Mouse (Mus musculus) lung, embryonic 15.5 days (tissue): ENCODE results near the gene Ppm1g. TPM values are rescaled to one million over a fixed set of nuclear protein-coding genes. Genes with fewer than 3 reads are reported as not detected.

Experiments used
- ATAC-seq: fragments of 200-750 bp; cut with Nextera tagmentation; 2 replicates; pipeline ENCODE4 v1.8.0; 2017; ENCODE audit warnings: moderate number of reproducible peaks, borderline replicate concordance; ENCODE audit not compliant: low FRiP score, low TSS enrichment; ENCODE audit errors: extremely low read depth
- H3K27ac ChIP-seq: fragments of 300-500 bp; sonication (generic); 2 replicates; pipeline ENCODE4 v1.5.1; 2015; ENCODE audit warnings: moderate library complexity, mild to moderate bottlenecking, inconsistent platforms
- H3K27me3 ChIP-seq: fragments of 300-500 bp; sonication (generic); 2 replicates; pipeline ENCODE4 v1.6.1; 2015; ENCODE audit warnings: inconsistent platforms
- H3K36me3 ChIP-seq: fragments of 300-500 bp; sonication (generic); 2 replicates; pipeline ENCODE4 v1.6.1; 2015; ENCODE audit warnings: inconsistent platforms
- H3K4me1 ChIP-seq: fragments of 300-500 bp; sonication (generic); 2 replicates; pipeline ENCODE4 v1.6.1; 2015; ENCODE audit warnings: inconsistent platforms
- H3K4me2 ChIP-seq: fragments of 300-500 bp; sonication (generic); 2 replicates; pipeline ENCODE4 v1.6.1; 2015; ENCODE audit warnings: inconsistent platforms, mild to moderate bottlenecking, moderate library complexity
- H3K4me3 ChIP-seq: fragments of 300-500 bp; sonication (generic); 2 replicates; pipeline ENCODE4 v1.5.1; 2015; ENCODE audit warnings: mild to moderate bottlenecking, inconsistent platforms
- H3K9ac ChIP-seq: fragments of 300-500 bp; sonication (generic); 2 replicates; pipeline ENCODE4 v1.6.1; 2015; ENCODE audit warnings: inconsistent platforms
- H3K9me3 ChIP-seq: fragments of 300-500 bp; sonication (generic); 2 replicates; pipeline ENCODE4 v1.6.1; 2016; ENCODE audit warnings: inconsistent platforms
- WGBS: fragments of 180-500 bp; shearing (Covaris S2); methylation state at CpG from one replicate; pipeline ENCODE4 v1.1.7; 2015; 5-methylcytosine and 5-hydroxymethylcytosine counted together
- polyA plus RNA-seq: library from polyadenylated mRNA; unstranded; fragments of >200 nt; fragmentation: Nextera tagmentation; extraction: Ambion mirVana; gene quantifications from 2 replicates; pipeline ENCODE4 v1.2.1, GENCODE M21; 2015

Ppm1g gene
- polyA plus RNA-seq, 1 experiment from 2014 or later: 144 TPM

- H3K4me1 ChIP-seq: peaks cover 4% of the 10 kb centered on the region; the same call in 1 of the 2 replicates
- no peak overlapping the region for H3K9ac ChIP-seq
- no peak overlapping the region for H3K4me3 ChIP-seq
- no peak for ATAC-seq
- H3K36me3 ChIP-seq: peaks cover 23% of the 10 kb centered on the region
- WGBS: 43% methylated on average over 4 of the region's 4 CpGs
- no peaks in the 10 kb centered on the region for H3K9me3 ChIP-seq
- no peak overlapping the region for H3K4me2 ChIP-seq
- H3K27ac ChIP-seq: no peak overlapping the region
- H3K27me3 ChIP-seq: no peaks in the 10 kb centered on the region
These were observed 36.8 kb downstream of the Ppm1g start for GRCm38 (mm10) chr5:31183678-31184077.

GRCm38 (mm10) chr5:31181183-31181770, 39.2 kb downstream of the Ppm1g start:
- ATAC-seq: no peak
- Histone ChIP-seq H3K9me3 (no peaks in the 10 kb centered on the region), H3K4me1 (peaks cover 10% of the 10 kb centered on the region; the same call in 1 of the 2 replicates), H3K4me2 (no peak overlapping the region), H3K9ac (no peak overlapping the region), H3K27me3 (no peaks in the 10 kb centered on the region), H3K27ac (no peak overlapping the region), H3K4me3 (no peak overlapping the region), H3K36me3 (no peaks in the 10 kb centered on the region)
- 91% methylated on average over 9 of the region's 9 CpGs for WGBS

GRCm38 (mm10) chr5:31179766-31180630, 40.5 kb downstream of the Ppm1g start, which contains the start of the genes Gm29609 and Gtf3c2:
Gm29609 (minus strand) TSS chr5:31179911.
Gtf3c2 (minus strand) TSS chr5:31180144.
- Histone ChIP-seq H3K4me1 (peaks cover 10% of the 10 kb centered on the region; the same call in 1 of the 2 replicates), H3K9ac (peak within 1 kb of the TSS; percentile 67), H3K4me2 (peak within 1 kb of the TSS; percentile 83), H3K9me3 (no peaks in the 10 kb centered on the region), H3K4me3 (peak within 1 kb of the TSS; percentile 81), H3K36me3 (no peaks in the 10 kb centered on the region), H3K27ac (peak within 1 kb of the TSS; percentile 99), H3K27me3 (no peaks in the 10 kb centered on the region)
- under 1% methylated on average over 59 of the region's 59 CpGs for WGBS
- ATAC-seq: peak; percentile 99

DNA sequence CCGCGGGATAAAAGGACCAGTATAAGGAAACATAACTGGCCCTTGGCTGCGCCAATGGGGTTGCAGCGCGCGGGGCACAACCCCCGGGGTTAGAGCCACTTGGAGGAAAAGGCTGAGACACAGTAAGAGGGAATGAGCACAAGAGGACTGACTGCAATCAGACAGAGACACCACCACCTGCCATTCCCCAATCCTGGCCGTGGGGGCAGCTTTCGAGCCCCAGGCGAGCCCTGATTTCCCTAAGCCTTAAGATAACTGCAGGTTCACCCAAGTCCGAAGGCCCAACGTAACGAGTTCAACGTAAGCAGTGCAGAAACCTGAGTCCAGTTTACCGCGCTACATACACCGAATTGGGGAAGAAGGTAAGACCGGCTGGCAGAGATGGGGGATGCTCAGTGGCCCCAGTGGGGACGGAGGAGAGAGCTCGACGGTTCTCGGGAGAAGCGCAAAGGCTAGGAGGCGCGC, 41.2 kb downstream of the Ppm1g start:
- Histone ChIP-seq H3K4me2 (peak overlapping the region; percentile 83), H3K27me3 (no peaks in the 10 kb centered on the region), H3K36me3 (peaks cover 3% of the 10 kb centered on the region; the same call in 1 of the 2 replicates), H3K9ac (peak overlapping the region; percentile 67), H3K9me3 (no peaks in the 10 kb centered on the region), H3K4me3 (peak overlapping the region; percentile 81), H3K4me1 (peaks cover 10% of the 10 kb centered on the region; the same call in 1 of the 2 replicates), H3K27ac (peak overlapping the region; percentile 99)
- ATAC-seq: peak; percentile 52
- WGBS: under 1% methylated on average over 25 of the region's 25 CpGs

DNA sequence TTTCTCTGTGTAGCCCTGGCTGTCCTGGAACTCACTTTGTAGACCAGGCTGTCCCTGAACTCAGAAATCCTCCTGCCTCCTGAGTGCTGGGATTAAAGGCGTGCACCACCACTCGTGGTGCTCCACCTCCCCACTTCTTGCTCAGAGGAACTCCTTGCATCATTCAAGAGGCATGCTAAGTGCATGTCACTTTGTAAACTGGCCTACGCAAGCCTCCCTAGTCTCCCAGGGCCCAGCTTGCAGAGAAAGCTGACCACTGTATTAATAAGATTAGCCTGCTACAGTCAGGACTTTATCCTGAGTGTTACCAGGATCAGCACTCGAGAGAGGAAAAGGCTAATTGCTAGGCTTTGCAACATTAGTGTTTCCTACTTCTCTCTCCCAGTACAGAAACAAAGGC, 51.9 kb downstream of the Ppm1g start:
- H3K4me3 ChIP-seq: no peak overlapping the region
- no peak overlapping the region for H3K4me2 ChIP-seq
- no peaks in the 10 kb centered on the region for H3K4me1 ChIP-seq
- H3K27ac ChIP-seq: no peak overlapping the region
- no peaks in the 10 kb centered on the region for H3K9me3 ChIP-seq
- WGBS: 74% methylated on average over 4 of the region's 4 CpGs
- peaks cover 94% of the 10 kb centered on the region for H3K36me3 ChIP-seq
- H3K27me3 ChIP-seq: no peaks in the 10 kb centered on the region
- no peak for ATAC-seq
- H3K9ac ChIP-seq: no peak overlapping the region

DNA sequence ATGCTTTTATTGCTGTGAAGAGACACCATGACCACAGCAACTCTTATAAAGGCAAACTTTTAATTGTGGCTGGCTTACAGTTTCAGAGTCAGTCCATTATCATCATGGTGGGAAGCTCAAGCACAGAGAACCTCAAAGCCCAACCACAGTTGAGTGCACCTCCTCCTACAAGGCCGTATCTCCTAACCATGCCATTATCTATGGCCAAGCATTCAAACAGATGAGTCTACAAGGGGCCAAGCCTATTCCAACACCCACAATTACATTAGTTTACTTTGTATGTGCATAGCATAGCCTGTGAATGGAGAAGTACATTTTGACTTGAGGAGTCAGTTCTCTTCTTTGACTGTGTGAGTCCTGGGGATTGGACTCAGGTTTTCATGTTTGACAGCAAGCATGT, 55.6 kb downstream of the Ppm1g start:
- H3K4me1 ChIP-seq: no peaks in the 10 kb centered on the region
- H3K9ac ChIP-seq: no peak overlapping the region
- no peak overlapping the region for H3K27ac ChIP-seq
- ATAC-seq: no peak
- no peaks in the 10 kb centered on the region for H3K27me3 ChIP-seq
- H3K4me2 ChIP-seq: no peak overlapping the region
- H3K9me3 ChIP-seq: no peaks in the 10 kb centered on the region
- H3K36me3 ChIP-seq: peaks cover 89% of the 10 kb centered on the region
- no peak overlapping the region for H3K4me3 ChIP-seq
- WGBS: 85% methylated on average over 1 of the region's 1 CpGs

DNA sequence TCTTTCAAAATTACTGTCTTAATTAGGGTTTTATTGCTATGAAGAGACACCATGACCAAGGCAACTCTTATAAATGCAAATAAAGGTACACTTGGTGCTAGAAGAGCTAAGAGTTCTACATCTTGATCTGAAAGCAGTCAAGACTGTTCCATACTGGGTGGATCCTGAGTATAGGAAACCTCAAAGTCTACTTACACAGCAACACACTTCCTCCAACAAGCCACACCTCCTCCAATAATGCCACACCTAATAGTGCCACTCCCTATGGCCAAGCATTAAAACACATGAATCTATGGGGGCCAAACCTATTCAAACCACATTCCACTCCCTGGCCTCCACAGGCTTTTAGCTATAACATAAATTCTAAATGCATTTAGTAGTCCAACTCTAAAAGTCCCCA, 58.0 kb downstream of the Ppm1g start:
- H3K4me3 ChIP-seq: no peak overlapping the region
- H3K4me2 ChIP-seq: no peak overlapping the region
- no peaks in the 10 kb centered on the region for H3K4me1 ChIP-seq
- H3K27me3 ChIP-seq: no peaks in the 10 kb centered on the region
- no peak overlapping the region for H3K27ac ChIP-seq
- H3K36me3 ChIP-seq: peaks cover 89% of the 10 kb centered on the region
- H3K9ac ChIP-seq: no peak overlapping the region
- H3K9me3 ChIP-seq: no peaks in the 10 kb centered on the region
- ATAC-seq: no peak

DNA sequence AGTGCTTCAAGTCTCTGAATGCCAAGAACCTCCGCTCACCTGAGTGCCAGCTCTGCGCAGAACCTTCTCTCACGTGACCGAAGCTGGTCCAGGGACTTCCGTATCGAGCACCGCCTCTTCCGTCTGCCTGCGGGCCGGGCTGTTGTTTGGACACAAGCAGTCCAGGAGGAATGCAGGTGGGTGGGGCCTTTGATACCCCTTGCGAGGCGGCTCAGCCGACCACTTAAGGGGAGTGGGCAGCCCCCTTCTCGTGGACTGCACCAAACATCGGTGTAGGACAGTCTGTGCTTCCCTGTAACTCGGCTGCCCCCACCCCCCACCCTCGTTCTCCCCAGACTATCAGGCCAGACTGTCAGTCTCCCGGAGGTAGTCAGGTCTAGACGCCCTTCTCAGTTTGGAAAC, 66.3 kb downstream of the Ppm1g start, which contains the start of gene Mpv17:
Gene Mpv17 (minus strand): TSS at position 100 of the 402 bp plus-strand sequence.
- peaks cover 38% of the 10 kb centered on the region for H3K36me3 ChIP-seq
- peak within 1 kb of the TSS; percentile 78 for H3K27ac ChIP-seq
- peak; percentile 89 for ATAC-seq
- H3K27me3 ChIP-seq: no peaks in the 10 kb centered on the region
- under 1% methylated on average over 19 of the region's 19 CpGs for WGBS
- no peaks in the 10 kb centered on the region for H3K9me3 ChIP-seq
- H3K4me3 ChIP-seq: peak within 1 kb of the TSS; percentile 75
- H3K4me1 ChIP-seq: peaks cover 16% of the 10 kb centered on the region
- H3K4me2 ChIP-seq: peak within 1 kb of the TSS; percentile 86
- peak within 1 kb of the TSS; percentile 80 for H3K9ac ChIP-seq

DNA sequence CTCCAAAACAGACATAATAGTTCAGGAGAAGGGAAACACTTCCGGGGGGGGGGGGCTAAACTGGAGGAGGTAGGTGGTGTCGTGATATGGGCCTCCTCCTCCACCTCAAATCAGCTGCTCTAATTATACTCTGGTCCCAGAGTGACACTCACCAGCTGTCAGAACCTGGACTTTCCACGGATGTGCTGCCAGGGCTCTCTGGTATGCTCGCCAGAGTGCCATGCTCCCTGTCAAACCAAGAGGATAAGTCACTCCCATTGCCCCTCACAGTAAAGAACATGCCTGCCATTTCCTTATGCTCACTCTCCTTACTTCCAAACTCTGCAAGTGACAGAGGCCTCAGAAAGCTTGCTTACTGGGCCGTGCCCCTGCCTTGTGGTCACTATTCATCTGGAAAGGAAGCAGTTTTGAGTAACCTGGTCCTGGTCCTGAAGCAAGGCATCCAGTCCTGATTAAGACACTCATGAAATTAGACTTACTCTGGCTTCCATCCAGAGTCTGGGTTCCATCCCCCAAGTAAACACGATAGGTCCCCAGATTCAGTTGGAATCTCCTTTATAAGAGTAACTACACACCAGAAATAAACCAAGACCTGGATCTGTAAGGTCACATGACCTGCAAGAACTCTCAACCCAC, 66.9 kb downstream of the Ppm1g start:
- 31% methylated on average over 6 of the region's 6 CpGs for WGBS
- H3K36me3 ChIP-seq: peaks cover 33% of the 10 kb centered on the region
- H3K4me1 ChIP-seq: peaks cover 16% of the 10 kb centered on the region
- peak overlapping the region; percentile 86 for H3K4me2 ChIP-seq
- H3K9me3 ChIP-seq: no peaks in the 10 kb centered on the region
- peak; percentile 15; the same call in 1 of the 2 replicates for ATAC-seq
- peak overlapping the region; percentile 75 for H3K4me3 ChIP-seq
- H3K27ac ChIP-seq: peak overlapping the region; percentile 78; the same call in 1 of the 2 replicates
- peak overlapping the region; percentile 80 for H3K9ac ChIP-seq
- no peaks in the 10 kb centered on the region for H3K27me3 ChIP-seq
